Comparison of ENCODE assay signal across 13 mouse cellular contexts in the genomic region with DNA sequence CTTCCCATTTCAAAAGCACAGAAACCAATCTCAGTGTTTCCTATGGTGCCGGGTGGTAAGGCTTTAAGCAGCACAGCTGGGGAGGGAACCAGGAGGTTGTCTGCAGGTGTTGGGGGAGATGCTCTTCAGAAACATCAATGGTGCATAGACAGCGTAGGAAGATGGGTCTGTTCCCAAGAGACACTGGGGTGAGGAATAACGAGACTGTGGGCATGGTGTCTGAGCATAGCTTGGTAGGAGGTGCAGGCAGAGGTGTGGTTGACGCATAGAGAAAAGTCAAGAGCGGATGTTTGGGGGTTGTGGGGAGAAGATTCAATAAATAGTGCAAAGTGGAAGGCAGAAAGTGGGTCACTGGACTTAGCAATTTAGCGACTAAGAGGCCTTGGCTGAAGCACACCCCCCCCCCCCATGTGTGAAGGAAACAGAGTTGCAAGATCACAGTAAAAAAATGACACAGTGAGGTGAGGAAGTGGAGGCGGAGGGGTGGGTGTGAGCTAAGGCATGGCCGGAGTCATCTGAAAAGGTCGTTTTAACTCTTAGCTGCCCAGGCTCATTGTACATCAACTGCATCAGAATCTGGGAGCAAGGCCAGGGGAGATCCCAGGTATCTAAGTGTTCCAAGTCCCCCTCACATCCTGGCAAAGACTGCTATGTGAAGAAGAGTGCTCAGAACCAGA. TPM values are rescaled to one million over a fixed set of nuclear protein-coding genes. Genes with fewer than 3 reads are reported as not detected.
A peak's percentile ranks its signal among the peaks of the same experiment; 100 is the strongest.
DNase-seq lines count a peak whose midpoint lies in the region; ATAC-seq and TF ChIP-seq lines count a peak whose summit lies in the region.
"Had no signal": no experiment of that assay in that cellular context is flagged by ENCODE, and none has a peak within 500 bp of the region (broad histone marks: within the 10 kb centered on the region; RNA-seq: fewer than 3 reads in every experiment).

No protein-coding gene starts in this region.

- H3K27me3 ChIP-seq in limb, embryonic 13.5 days: no peaks in the 10 kb centered on the region
- H3K27me3 ChIP-seq in limb, embryonic 10.5 days (ENCODE audit: low read depth, poor library complexity, severe bottlenecking): peaks cover 7% of the 10 kb centered on the region; the same call in 1 of the 2 replicates
- no peaks in the 10 kb centered on the region for H3K27me3 ChIP-seq in small intestine, adult 2 months (ENCODE audit: control insufficient read depth, insufficient read depth, low read length)
- H3K27me3 ChIP-seq: hindbrain, embryonic 15.5 days; stomach, embryonic 15.5 days had no signal

- H3K36me3 ChIP-seq in limb, embryonic 13.5 days: no peaks in the 10 kb centered on the region
- H3K36me3 ChIP-seq in limb, embryonic 10.5 days: no peaks in the 10 kb centered on the region
- H3K36me3 ChIP-seq in small intestine, adult 2 months (ENCODE audit: control insufficient read depth, insufficient read depth, low read length): no peaks in the 10 kb centered on the region
- H3K36me3 ChIP-seq: hindbrain, embryonic 15.5 days; stomach, embryonic 15.5 days had no signal

- TF ChIP-seq CTCF in small intestine, adult 2 months (IDR thresholded peaks at IDR 0.05; ENCODE audit: extremely low read depth, insufficient read length, insufficient replicate concordance, low read depth, low read length): no peak

- peaks cover 17% of the 10 kb centered on the region for H3K4me1 ChIP-seq in limb, embryonic 13.5 days
- peaks cover 34% of the 10 kb centered on the region for H3K4me1 ChIP-seq in limb, embryonic 10.5 days
- peaks cover 13% of the 10 kb centered on the region for H3K4me1 ChIP-seq in small intestine, adult 2 months (ENCODE audit: control insufficient read depth, insufficient read depth, insufficient read length, low read length)
- H3K4me1 ChIP-seq: hindbrain, embryonic 15.5 days had no signal

- no peaks in the 10 kb centered on the region for H3K9me3 ChIP-seq in limb, embryonic 13.5 days
- no peaks in the 10 kb centered on the region for H3K9me3 ChIP-seq in limb, embryonic 10.5 days (replicated peaks)
- H3K9me3 ChIP-seq: hindbrain, embryonic 15.5 days; stomach, embryonic 15.5 days had no signal

- no peak for DNase-seq in limb, embryonic 10.5 days (ENCODE audit: low spot score)
- DNase-seq in CD4-positive, CD25-positive, alpha-beta regulatory T cell, adult 2 months (ENCODE audit: low read depth, low spot score): peak; percentile 73
- DNase-seq in urinary bladder, adult 18-20 months (ENCODE audit: low spot score in 2 of 2): no peak
- DNase-seq in adrenal gland, postnatal 36 days: no peak

- no peak overlapping the region for H3K4me2 ChIP-seq in limb, embryonic 13.5 days (replicated peaks)
- H3K4me2 ChIP-seq: hindbrain, embryonic 15.5 days; stomach, embryonic 15.5 days had no signal

- H3K4me3 ChIP-seq in limb, embryonic 13.5 days: no peak overlapping the region
- H3K4me3 ChIP-seq in limb, embryonic 10.5 days: no peak overlapping the region
- H3K4me3 ChIP-seq in small intestine, adult 2 months (ENCODE audit: low read depth, low read length): no peak overlapping the region
- H3K4me3 ChIP-seq: hindbrain, embryonic 15.5 days; stomach, embryonic 15.5 days had no signal

- ATAC-seq in limb, embryonic 13.5 days (ENCODE audit: low FRiP score, low read depth): no peak
- peak; percentile 34; the same call in 1 of the 2 replicates for ATAC-seq in granulocyte monocyte progenitor cell, adult 5-6 weeks (replicated peaks; ENCODE audit: poor library complexity, severe bottlenecking)
- ATAC-seq in erythroid progenitor cell, adult 5-6 weeks (replicated peaks; ENCODE audit: low FRiP score, poor library complexity, severe bottlenecking): no peak

- 0 out of 2 replicates have a peak overlapping the region, but pooled peaks have one; percentile 8 for H3K9ac ChIP-seq in limb, embryonic 13.5 days
- H3K9ac ChIP-seq: hindbrain, embryonic 15.5 days; stomach, embryonic 15.5 days had no signal

- no peak for TF ChIP-seq POLR2A in small intestine, adult 2 months (IDR thresholded peaks at IDR 0.05; ENCODE audit: low read depth, low read length)

- H3K27ac ChIP-seq in limb, embryonic 13.5 days: no peak overlapping the region
- H3K27ac ChIP-seq in limb, embryonic 10.5 days: no peak overlapping the region
- H3K27ac ChIP-seq in small intestine, adult 2 months (ENCODE audit: insufficient read depth, low read depth, low read length): peak overlapping the region; percentile 75
- H3K27ac ChIP-seq: hindbrain, embryonic 15.5 days; stomach, embryonic 15.5 days had no signal

- WGBS in limb, embryonic 13.5 days: 32% methylated on average over 9 of the region's 9 CpGs
- 41% methylated on average over 9 of the region's 9 CpGs for WGBS in limb, embryonic 10.5 days
- 43% methylated on average over 9 of the region's 9 CpGs for WGBS in small intestine, adult 2 months

RNA-seq across cellular contexts. Expression of a gene that starts 9.0 kb away (rescaled TPM):
- 3.1 and 3.4 TPM in 2 replicates for polyA plus RNA-seq in limb, embryonic 13.5 days (2015; fragmentation: Nextera tagmentation; extraction: Ambion mirVana)
- polyA plus RNA-seq in limb, embryonic 10.5 days (2016; fragmentation: Nextera tagmentation; extraction: Ambion mirVana): 1.7 TPM in 2 replicates
- total RNA-seq in granulocyte monocyte progenitor cell, adult 5-6 weeks (2014; fragmentation: Nextera tagmentation): 2.7 and 3.1 TPM in 2 replicates
- total RNA-seq in granulocyte monocyte progenitor cell, adult 5-6 weeks (2017): 0.21 and 1.6 TPM in 2 replicates
- polyA plus RNA-seq in small intestine, adult 2 months (2012; rRNA removed): 0.37 and 1.7 TPM in 2 replicates
- total RNA-seq in erythroid progenitor cell, adult 5-6 weeks (2015; ENCODE audit: low replicate concordance): not detected in 2 replicates
- 1.8 TPM in 1 of 2 replicates, not detected in the other for total RNA-seq in erythroid progenitor cell, adult 5-6 weeks (2017; ENCODE audit: low replicate concordance)
- total RNA-seq in adrenal gland, postnatal 36 days (2021): under 1 TPM; 0.26 to 0.40 TPM

RNA-seq across cellular contexts. Expression of a gene that starts 21.9 kb away (rescaled TPM):
- polyA plus RNA-seq in limb, embryonic 13.5 days (2015; fragmentation: Nextera tagmentation; extraction: Ambion mirVana): 2.6 and 2.7 TPM in 2 replicates
- 0.36 and 0.86 TPM in 2 replicates for polyA plus RNA-seq in limb, embryonic 10.5 days (2016; fragmentation: Nextera tagmentation; extraction: Ambion mirVana)
- 19.3 and 22.1 TPM in 2 replicates for total RNA-seq in granulocyte monocyte progenitor cell, adult 5-6 weeks (2014; fragmentation: Nextera tagmentation)
- 23.5 and 25.9 TPM in 2 replicates for total RNA-seq in granulocyte monocyte progenitor cell, adult 5-6 weeks (2017)
- 21.2 and 22.7 TPM in 2 replicates for polyA plus RNA-seq in small intestine, adult 2 months (2012; rRNA removed)
- 18.0 and 25.9 TPM in 2 replicates for total RNA-seq in erythroid progenitor cell, adult 5-6 weeks (2015; ENCODE audit: low replicate concordance)
- 10.5 and 12.7 TPM in 2 replicates for total RNA-seq in erythroid progenitor cell, adult 5-6 weeks (2017; ENCODE audit: low replicate concordance)
- total RNA-seq in adrenal gland, postnatal 36 days (2021): 1 to 10 TPM in 1 of 2 experiments, under 1 TPM in 1; 0.89 to 1.1 TPM

RNA-seq across cellular contexts. Expression of a gene that starts 24.6 kb away (rescaled TPM):
- polyA plus RNA-seq in limb, embryonic 13.5 days (2015; fragmentation: Nextera tagmentation; extraction: Ambion mirVana): 0.25 and 0.34 TPM in 2 replicates
- polyA plus RNA-seq in limb, embryonic 10.5 days (2016; fragmentation: Nextera tagmentation; extraction: Ambion mirVana): 0.09 and 0.18 TPM in 2 replicates
- 123 and 159 TPM in 2 replicates for total RNA-seq in granulocyte monocyte progenitor cell, adult 5-6 weeks (2014; fragmentation: Nextera tagmentation)
- 293 and 356 TPM in 2 replicates for total RNA-seq in granulocyte monocyte progenitor cell, adult 5-6 weeks (2017)
- 2.4 and 3.9 TPM in 2 replicates for polyA plus RNA-seq in small intestine, adult 2 months (2012; rRNA removed)
- 16.2 and 30.2 TPM in 2 replicates for total RNA-seq in erythroid progenitor cell, adult 5-6 weeks (2015; ENCODE audit: low replicate concordance)
- total RNA-seq in erythroid progenitor cell, adult 5-6 weeks (2017; ENCODE audit: low replicate concordance): 30.8 and 32.0 TPM in 2 replicates
- total RNA-seq in adrenal gland, postnatal 36 days (2021): 1 to 10 TPM in 1 of 2 experiments, under 1 TPM in 1; 0.70 to 1.3 TPM

RNA-seq across cellular contexts. Expression of a gene that starts 25.9 kb away (rescaled TPM):
- polyA plus RNA-seq in limb, embryonic 13.5 days (2015; fragmentation: Nextera tagmentation; extraction: Ambion mirVana): not detected in 2 replicates
- polyA plus RNA-seq in limb, embryonic 10.5 days (2016; fragmentation: Nextera tagmentation; extraction: Ambion mirVana): not detected in 2 replicates
- total RNA-seq in granulocyte monocyte progenitor cell, adult 5-6 weeks (2014; fragmentation: Nextera tagmentation): not detected in 2 replicates
- total RNA-seq in granulocyte monocyte progenitor cell, adult 5-6 weeks (2017): 1.6 and 2.5 TPM in 2 replicates
- polyA plus RNA-seq in small intestine, adult 2 months (2012; rRNA removed): 4,647 and 5,350 TPM in 2 replicates
- 3.6 and 9.2 TPM in 2 replicates for total RNA-seq in erythroid progenitor cell, adult 5-6 weeks (2015; ENCODE audit: low replicate concordance)
- 1.2 and 6.0 TPM in 2 replicates for total RNA-seq in erythroid progenitor cell, adult 5-6 weeks (2017; ENCODE audit: low replicate concordance)
- not detected for total RNA-seq in adrenal gland, postnatal 36 days (2021)
- total RNA-seq: adrenal gland, adult 18-20 months; left cerebral cortex, postnatal 36 days had no signal
- polyA plus RNA-seq: hindbrain, embryonic 15.5 days; lung, embryonic 16.5 days had no signal

Comparison
In these comparisons a context has a peak if more than half of its experiments do, and no peak if none do; other contexts are left out.
1. RNA of a gene that starts 21.9 kb away (total RNA-seq): 19.3 to 25.9 TPM in granulocyte monocyte progenitor cell, adult 5-6 weeks and 10.5 to 25.9 TPM in erythroid progenitor cell, adult 5-6 weeks; 0.89 to 1.1 TPM in adrenal gland, postnatal 36 days; every median in the first group is over 4 times any median in the second.
2. RNA of a gene that starts 24.6 kb away (total RNA-seq): 123 to 356 TPM in granulocyte monocyte progenitor cell, adult 5-6 weeks and 16.2 to 32.0 TPM in erythroid progenitor cell, adult 5-6 weeks; 0.70 to 1.3 TPM in adrenal gland, postnatal 36 days; every median in the first group is over 4 times any median in the second.